Mouse (Mus musculus): ENCODE results near the gene Ccdc141.

Gene Ccdc141
- long read RNA-seq, experiment 1, partial matches to known transcripts: 4 of 4 reads
- long read RNA-seq, experiment 1, other reads (novel, unspliced or antisense): 0 of 4 reads
- long read RNA-seq, experiment 2, partial matches to known transcripts: 6 of 6 reads
- long read RNA-seq, experiment 2, other reads (novel, unspliced or antisense): 0 of 6 reads

DNA sequence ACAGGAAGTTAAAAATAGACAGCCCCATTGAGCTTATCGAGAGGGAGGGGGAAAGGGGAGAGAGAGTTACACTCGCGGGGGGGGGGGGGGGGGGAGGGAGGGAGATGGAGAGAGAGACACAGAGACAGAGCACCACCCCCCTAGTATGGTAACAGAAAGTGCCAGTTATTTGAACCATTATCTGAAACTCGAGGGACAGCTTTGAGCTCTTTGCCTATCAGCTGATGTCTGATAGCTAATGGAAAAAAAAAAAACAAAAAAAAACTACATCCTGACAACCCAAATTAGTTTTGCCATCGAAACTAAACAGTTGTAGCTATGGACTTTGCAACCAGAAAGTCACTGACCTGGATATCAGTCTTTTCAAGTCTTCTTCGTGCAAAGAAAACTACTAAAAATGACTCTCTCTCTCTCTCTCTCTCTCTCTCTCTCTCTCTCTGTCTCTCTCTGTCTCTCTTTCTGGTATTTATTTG, at the start of gene Ccdc141:
TSS of gene Ccdc141 (minus strand) at position 4 of the 473 bp plus-strand sequence.
- intact Hi-C loops (cut with DNase I): no loop called here

DNA sequence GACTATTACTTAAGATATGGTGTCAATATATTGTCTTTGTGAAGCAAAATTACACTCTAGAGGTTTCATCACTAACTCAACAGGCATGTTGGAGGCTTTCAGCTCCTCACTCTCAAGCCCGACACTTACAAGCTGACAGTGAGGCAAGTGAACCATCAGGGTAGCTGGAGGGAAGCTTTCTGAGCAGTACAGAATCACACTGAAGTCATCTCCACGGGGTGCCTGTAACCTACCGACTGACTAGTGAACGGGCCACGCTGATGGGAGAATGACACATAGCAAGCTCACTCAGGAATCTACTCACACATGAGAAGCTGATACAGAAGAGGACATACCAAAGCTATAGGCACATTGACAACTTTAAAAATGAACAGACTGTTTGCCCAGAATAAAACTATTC, 42.4 kb upstream of the Ccdc141 start:
- intact Hi-C loops (cut with DNase I): no loop called here

GRCm38 (mm10) chr2:77206951-77207350, 36.5 kb upstream of the Ccdc141 start:
- intact Hi-C loops (cut with DNase I): loop anchor here (10.0 kb wide), 1 partner anchor 232 kb away; no protein-coding TSS in a partner anchor

DNA sequence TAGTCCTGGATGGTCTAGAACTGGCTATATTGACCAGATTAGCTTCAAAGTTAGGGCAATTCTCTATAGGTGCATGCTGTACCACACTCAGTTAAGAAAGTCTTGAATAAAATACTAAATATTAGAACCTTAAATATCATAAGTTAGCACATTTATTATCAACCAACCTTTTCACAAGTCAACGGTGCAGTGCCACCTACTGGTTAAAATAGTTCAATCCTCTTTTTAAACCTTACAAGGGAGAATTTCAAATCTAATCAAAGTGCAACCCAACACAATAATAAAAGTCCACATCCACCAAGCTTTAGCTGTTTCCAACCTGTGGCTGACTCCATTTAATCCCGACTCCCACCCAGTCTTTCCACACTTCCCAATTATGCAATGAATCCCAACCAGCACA, 33.5 kb upstream of the Ccdc141 start:
- intact Hi-C loops (cut with DNase I): loop anchor here (10.0 kb wide), 1 partner anchor 229 kb away; no protein-coding TSS in a partner anchor

DNA sequence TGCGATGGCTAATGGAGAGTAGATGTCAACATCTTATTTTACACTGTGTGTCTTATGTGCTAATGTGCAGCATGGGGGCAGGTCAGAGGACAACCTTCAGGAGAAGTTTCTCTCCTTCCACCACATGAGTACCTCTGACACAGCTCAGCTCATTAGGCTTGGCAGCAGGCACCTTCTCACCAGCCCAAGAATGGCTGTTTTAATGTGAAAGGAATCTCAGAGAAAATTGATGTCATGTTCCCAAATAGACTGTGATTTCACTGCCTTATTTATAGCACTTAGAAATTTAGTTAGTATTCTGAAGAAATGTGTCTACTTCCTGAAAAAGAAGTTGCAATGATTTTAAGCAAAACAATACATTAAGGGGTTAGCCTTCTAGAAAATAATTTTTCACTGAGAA, 31.5 kb upstream of the Ccdc141 start:
- intact Hi-C loops (cut with DNase I): loop anchor here (10.0 kb wide), 1 partner anchor 227 kb away; no protein-coding TSS in a partner anchor

GRCm38 (mm10) chr2:77200958-77201614, 30.6 kb upstream of the Ccdc141 start:
- intact Hi-C loops (cut with DNase I): loop anchor here (10.0 kb wide), 1 partner anchor 226 kb away; no protein-coding TSS in a partner anchor

DNA sequence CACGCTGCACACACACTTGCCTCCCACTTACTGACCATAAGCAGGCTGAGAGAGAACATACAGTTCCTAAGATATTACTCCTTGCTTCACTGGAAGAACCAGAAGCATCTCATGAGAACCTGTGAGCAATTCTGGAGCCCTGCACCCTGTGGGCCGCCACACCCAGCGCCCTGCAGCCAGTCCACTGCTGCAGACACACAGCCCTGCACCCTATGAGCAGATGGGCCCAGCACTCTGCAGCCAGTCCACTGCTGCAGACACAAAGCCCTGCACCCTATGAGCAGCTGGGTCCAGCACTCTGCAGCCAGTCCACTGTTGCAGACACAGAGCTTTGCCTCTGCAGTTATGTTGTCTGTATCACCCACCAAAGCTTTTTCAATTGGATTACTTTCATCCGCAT, 29.9 kb upstream of the Ccdc141 start:
- intact Hi-C loops (cut with DNase I): loop anchor here (10.0 kb wide), 1 partner anchor 226 kb away; no protein-coding TSS in a partner anchor

DNA sequence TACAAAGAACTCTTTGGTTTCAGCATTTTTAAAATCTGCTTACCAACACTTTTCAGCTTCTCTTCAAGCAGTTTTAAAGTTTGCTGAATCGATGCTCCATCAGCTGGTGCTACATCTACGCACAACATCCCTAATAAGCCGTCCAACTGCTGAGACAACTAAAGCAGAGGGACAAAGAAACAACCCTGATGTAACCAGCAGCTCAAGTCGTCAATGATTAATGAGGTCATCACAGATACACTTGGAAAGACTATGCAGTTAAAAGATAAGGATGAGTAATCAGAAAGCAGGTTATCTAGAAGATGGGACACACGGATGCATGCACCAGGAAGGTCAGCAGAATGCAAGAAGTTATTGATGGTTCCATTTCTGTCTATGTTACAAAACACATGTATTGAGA, 27.8 kb upstream of the Ccdc141 start:
- intact Hi-C loops (cut with DNase I): loop anchor here (5.0 kb wide), 2 partner anchors 116 to 131 kb away; no protein-coding TSS in a partner anchor

DNA sequence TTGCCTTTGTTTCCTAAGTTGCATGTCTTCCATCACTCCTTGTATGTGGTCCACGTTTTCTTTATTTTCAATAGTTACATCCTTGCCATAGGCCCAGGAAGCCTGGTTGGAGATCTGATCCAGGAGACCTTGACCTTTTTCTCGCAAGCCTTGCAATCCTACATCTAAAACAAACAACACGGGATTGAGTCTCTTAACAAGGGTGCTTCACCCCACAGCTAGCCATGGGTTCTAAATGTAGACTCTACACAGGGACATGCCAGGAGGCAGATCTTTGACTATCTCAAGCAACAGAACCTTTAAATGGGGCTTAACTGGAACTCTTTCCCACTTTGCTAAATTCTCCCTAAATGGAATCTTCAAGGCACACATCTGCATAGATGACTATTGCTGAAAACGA, 26.4 kb upstream of the Ccdc141 start:
- intact Hi-C loops (cut with DNase I): loop anchor here (5.0 kb wide), 2 partner anchors 115 to 130 kb away; no protein-coding TSS in a partner anchor

DNA sequence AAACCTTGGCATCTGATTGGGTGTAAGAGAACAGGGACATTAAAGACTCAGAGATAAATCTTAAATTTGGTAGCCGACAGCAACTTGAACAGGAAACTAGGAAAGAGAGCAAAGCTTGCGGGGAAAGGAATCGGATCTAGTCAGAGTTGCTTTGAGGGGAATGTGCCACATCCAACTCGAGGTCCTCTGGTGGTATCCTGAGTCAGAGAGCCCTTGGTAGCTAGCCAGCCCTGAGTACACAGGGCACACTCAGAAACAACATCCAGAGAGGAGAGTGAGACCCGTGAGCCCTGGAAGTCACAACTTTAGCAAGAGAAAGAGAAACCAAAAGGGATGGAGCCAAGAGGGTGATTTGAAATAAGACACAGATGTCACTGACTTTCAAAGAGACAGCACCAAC, 24.6 kb upstream of the Ccdc141 start:
- intact Hi-C loops (cut with DNase I): loop anchor here (5.0 kb wide), 2 partner anchors 113 to 128 kb away; no protein-coding TSS in a partner anchor

- intact Hi-C loops (cut with DNase I): no loop called here
Measured at GRCm38 (mm10) chr2:77191811-77192210, 21.4 kb upstream of the Ccdc141 start.

GRCm38 (mm10) chr2:77190891-77191290, 20.5 kb upstream of the Ccdc141 start:
- intact Hi-C loops (cut with DNase I): no loop called here

DNA sequence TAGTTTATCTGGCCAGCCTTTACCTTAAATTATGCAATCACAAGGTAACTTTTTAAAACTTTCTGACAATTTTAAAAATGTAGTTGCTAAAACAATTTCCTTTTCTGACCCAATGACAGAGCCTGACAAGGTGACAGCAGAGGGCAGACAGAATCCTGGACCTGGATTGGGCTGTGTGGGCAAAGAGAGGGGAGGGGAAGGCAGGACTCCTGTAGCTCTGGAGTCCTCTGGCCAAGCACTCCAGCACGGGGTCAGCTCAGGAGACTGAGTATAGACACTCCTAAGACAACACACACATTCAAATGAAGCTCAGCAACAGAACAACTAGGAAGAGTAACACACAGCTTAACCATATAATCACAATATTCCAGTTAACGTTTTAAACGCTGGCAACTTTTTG, 19.9 kb upstream of the Ccdc141 start:
- intact Hi-C loops (cut with DNase I): no loop called here

DNA sequence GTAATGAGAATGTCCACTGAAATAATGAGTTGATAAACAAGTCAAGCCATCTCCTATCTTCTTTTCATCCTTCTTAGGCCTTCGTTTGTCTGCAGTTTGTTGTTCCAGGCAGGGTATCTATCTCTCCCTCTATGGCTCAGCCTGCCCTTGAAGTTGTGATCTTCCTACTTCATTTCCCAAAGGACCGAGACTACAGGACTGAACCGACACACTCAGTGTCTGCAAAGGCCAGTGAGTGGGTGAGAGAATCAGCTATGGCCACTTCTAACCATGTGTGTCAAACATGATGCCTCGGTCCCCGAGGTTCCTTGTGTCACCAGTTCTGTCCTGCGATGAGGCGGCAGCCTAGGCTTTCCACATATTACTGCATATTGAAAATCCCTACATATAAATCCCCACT, 19.2 kb upstream of the Ccdc141 start:
- intact Hi-C loops (cut with DNase I): no loop called here

GRCm38 (mm10) chr2:77187501-77187900, 17.1 kb upstream of the Ccdc141 start:
- intact Hi-C loops (cut with DNase I): no loop called here

GRCm38 (mm10) chr2:77186912-77187311, 16.5 kb upstream of the Ccdc141 start:
- intact Hi-C loops (cut with DNase I): no loop called here

DNA sequence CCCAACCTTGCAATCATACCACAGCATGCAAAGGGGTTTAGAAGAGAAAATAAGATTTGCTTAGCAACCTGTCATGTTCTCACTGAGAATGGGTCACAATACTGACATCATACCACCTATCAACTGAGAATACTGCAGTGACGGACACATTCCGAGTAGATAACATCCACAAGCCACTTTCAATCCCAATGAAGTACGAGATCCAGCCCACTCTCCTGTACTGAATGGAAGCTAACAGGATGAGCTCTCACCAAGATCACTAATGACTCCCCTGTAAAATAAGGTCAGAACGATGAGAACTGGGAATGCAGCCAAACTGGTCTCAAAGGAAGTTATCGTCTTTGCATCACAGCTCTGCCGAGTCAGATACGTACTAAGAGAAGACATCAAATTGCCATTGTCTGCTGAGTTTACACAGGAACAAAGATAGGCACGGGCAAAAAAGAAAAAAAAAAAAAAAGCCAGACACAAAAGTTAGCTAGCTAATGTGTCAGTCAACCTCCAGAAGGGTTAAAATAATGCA, 13.7 kb upstream of the Ccdc141 start:
- intact Hi-C loops (cut with DNase I): no loop called here

DNA sequence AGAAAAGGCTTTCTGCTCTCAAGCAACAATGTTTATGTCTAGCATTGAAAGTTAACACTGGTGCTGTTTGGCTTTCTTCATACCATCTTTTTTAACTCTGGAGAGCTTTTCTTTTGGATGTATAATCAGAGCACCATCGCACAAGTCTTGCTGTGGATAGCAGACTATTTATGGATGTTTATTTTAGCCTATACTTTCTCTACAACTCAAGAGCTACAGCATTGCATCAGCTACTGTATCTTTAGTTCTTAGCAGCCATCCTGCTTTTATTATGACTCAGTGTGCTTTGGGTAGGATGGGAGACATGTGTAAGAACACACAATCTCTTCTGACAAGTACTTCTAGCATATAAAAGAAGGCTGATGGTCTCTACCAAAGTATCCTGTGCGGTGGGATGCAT, 13.2 kb upstream of the Ccdc141 start:
- intact Hi-C loops (cut with DNase I): no loop called here

GRCm38 (mm10) chr2:77182996-77183380, 12.6 kb upstream of the Ccdc141 start:
- intact Hi-C loops (cut with DNase I): no loop called here

DNA sequence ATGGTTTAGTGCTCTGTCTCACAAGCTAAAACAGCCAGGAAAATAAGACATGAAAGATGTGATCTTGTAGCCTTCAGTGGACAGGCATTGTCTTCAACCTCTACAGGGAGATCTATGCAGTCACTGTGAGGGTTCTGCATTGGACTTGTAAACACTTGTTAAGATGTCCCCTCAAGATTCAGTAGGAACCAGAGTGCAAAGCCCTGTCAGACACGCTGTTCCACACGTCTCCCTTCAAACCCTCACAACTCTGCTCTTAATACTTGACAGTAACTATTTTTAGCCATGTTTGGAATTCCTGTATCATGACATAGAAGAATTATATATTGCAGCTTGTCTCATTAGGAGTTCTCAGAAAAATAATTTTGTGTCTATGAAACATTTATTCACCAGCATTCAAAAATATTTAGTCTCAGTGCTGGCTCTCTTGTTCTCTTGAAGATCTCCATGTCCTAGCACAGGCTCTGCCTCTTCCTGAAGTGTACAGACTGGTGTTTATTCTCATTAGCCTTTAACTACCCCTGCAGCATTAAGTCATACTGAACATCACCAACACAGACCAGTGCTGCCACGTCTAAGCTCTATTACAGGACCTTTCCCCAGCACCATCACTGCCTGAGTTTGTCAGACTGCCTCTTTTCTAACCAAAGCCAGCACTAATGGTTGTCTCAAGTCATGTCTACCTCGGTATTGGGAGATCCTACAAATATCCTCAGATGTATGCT, 12.0 kb upstream of the Ccdc141 start:
- intact Hi-C loops (cut with DNase I): no loop called here

DNA sequence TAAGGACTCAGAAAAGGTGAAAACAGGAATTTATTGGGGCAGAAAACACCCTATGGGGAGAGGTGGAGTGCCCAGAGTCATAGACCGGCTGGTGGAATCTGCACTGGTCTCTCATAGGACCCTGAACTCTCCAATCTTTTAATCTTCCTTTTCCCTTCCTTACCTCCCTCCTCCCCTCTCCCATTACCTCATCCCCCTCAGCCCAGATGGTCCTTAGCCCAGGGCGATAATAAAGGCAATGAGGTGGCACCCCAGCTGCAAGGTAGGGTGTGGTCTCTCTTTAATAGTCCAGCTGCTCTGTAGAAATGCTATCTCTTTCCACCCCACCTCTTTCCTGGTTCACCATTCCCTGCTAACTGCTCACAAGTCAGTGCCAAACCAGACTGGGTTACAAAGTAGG, 7.0 kb upstream of the Ccdc141 start:
- intact Hi-C loops (cut with DNase I): no loop called here

- intact Hi-C loops (cut with DNase I): no loop called here
Measured at GRCm38 (mm10) chr2:77176413-77176812, 6.0 kb upstream of the Ccdc141 start.
